Mouse (Mus musculus): ENCODE data around the gene Asic4.

DNA sequence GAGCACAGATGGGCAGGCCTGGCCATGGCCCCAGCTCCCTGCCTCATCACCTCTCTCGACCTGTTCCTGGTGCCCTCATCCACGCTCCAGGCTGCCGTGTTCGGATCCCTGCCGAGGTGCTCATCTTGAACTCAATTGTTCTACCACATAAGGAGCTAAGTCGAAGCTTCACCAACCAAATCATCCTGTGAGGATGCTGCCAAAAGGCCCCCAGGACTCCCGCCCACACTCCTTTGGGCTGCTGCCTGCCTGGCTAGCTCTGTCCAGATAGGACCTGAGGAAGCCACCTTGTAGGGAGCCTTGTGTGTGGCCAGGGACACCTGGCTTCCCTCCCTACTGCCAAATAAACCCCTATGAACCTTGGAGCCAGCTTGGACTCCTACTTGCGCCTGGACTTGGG is 7.4 kb upstream of the Asic4 start:
- TF ChIP-seq CTCF (IDR thresholded peaks at IDR 0.05; ENCODE audit: borderline replicate concordance, control insufficient read depth, extremely low read depth, insufficient read depth, low read length, poor library complexity) (no peak), POLR2A (IDR thresholded peaks at IDR 0.05; ENCODE audit: control insufficient read depth, extremely low read depth, insufficient read depth, low read length, poor library complexity) (no peak)

Measured in thymus, adult 2 months (tissue).